Mouse (Mus musculus): Measurements from ENCODE around the gene Krt20. TPM values are rescaled to one million over a fixed set of nuclear protein-coding genes. Genes with fewer than 3 reads are reported as not detected.

Krt20 gene
- polyA plus RNA-seq, 1 experiment = not detected

DNA sequence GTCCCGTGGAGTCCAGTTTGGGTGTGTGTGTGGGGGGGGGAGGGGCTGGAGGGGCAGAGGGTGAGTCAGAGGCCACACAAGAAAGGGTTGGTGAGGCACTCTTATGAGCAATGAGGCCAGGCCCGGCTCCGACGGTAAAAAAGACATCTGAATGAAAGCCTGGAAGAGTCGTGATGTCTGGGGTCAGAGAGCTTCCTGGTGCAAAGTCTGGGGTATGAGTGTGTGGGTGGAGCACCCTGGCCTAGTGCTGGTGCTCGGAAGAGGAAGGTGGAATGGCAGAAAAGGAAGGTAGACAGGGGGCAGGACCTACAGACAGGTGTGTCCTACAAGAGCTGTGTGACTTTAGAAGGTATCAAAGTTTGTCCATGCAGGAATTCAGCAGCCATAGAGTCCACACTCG lies 20.9 kb upstream of the Krt20 start:
- H3K4me3 ChIP-seq (replicated peaks) = no peak overlapping the region

GRCm38 (mm10) chr11:99454759-99455158 lies 16.8 kb upstream of the Krt20 start:
- H3K36me3 ChIP-seq (replicated peaks; ENCODE audit: low read length) = no peaks in the 10 kb centered on the region
- H3K9me3 ChIP-seq = no peaks in the 10 kb centered on the region
- no peak for TF ChIP-seq FLI1 (IDR thresholded peaks at IDR 0.05; ENCODE audit: low read length)
- no peak for TF ChIP-seq GATA1 (IDR thresholded peaks at IDR 0.05; ENCODE audit: borderline replicate concordance, low read length)
- H3K27me3 ChIP-seq (replicated peaks) = peaks cover 1% of the 10 kb centered on the region
- H3K4me1 ChIP-seq = no peaks in the 10 kb centered on the region
- no peak overlapping the region for H3K4me3 ChIP-seq (replicated peaks)

More for the DNA sequence above, 20.9 kb upstream of the Krt20 start:
- TF ChIP-seq FLI1 (IDR thresholded peaks at IDR 0.05; ENCODE audit: low read length) (no peak), GATA1 (IDR thresholded peaks at IDR 0.05; ENCODE audit: borderline replicate concordance, low read length) (no peak)
- Histone ChIP-seq H3K36me3 (replicated peaks; ENCODE audit: low read length) (no peaks in the 10 kb centered on the region), H3K4me1 (no peaks in the 10 kb centered on the region), H3K27me3 (replicated peaks) (no peaks in the 10 kb centered on the region), H3K9me3 (no peaks in the 10 kb centered on the region)

GRCm38 (mm10) chr11:99454044-99454443 lies 16.1 kb upstream of the Krt20 start:
- Histone ChIP-seq H3K4me3 (replicated peaks) (no peak overlapping the region), H3K36me3 (replicated peaks; ENCODE audit: low read length) (no peaks in the 10 kb centered on the region), H3K9me3 (no peaks in the 10 kb centered on the region), H3K4me1 (no peaks in the 10 kb centered on the region), H3K27me3 (replicated peaks) (peaks cover 1% of the 10 kb centered on the region)
- TF ChIP-seq GATA1 (IDR thresholded peaks at IDR 0.05; ENCODE audit: borderline replicate concordance, low read length) (no peak), FLI1 (IDR thresholded peaks at IDR 0.05; ENCODE audit: low read length) (no peak)

DNA sequence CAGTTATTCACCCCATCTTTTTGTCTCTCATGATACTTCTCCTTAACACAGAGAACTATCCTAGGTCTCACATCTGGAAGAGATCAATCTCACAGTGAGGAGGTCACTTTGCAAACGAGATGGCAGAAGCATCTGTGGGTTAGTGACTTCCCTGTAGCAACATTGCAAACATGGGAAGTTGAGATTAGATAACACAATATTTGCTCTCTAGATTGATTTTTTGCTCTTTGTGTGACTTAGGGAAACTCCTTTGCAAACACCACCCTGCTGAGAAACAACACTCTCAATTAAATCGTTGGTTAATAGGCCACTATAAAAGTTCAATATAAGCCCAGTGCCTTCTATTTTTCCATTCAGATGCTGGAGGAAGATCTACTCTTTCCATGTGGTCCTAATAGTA lies 10.8 kb upstream of the Krt20 start:
- no peak overlapping the region for H3K4me3 ChIP-seq (replicated peaks)
- H3K4me1 ChIP-seq = no peaks in the 10 kb centered on the region
- H3K27me3 ChIP-seq (replicated peaks) = peaks cover 1% of the 10 kb centered on the region
- H3K9me3 ChIP-seq = peaks cover 3% of the 10 kb centered on the region; the same call in 1 of the 2 replicates
- TF ChIP-seq GATA1 (IDR thresholded peaks at IDR 0.05; ENCODE audit: borderline replicate concordance, low read length) (no peak), FLI1 (IDR thresholded peaks at IDR 0.05; ENCODE audit: low read length) (no peak)
- H3K36me3 ChIP-seq (replicated peaks; ENCODE audit: low read length) = no peaks in the 10 kb centered on the region

DNA sequence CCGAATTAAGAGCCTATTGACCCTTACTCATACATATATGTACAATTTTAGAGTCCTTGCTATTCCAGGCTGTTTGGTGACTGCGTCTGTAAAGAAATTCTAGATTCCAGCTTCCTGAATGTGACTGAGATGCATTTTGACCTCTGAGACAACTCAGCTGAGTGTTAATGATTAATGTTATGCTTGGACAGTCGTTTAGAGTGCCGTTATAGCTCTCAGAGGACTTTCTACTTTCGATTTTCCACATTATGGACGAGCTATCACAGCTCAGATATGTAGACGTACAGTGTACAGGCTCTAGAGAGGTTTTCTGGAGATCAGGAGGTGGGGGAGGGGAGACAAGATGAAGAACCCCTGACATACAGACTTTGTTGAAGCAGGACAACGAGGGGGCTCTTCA lies 3.3 kb upstream of the Krt20 start:
- TF ChIP-seq GATA1 (IDR thresholded peaks at IDR 0.05; ENCODE audit: borderline replicate concordance, low read length) (no peak), FLI1 (IDR thresholded peaks at IDR 0.05; ENCODE audit: low read length) (no peak)
- H3K9me3 ChIP-seq = peaks cover 3% of the 10 kb centered on the region; the same call in 1 of the 2 replicates
- no peaks in the 10 kb centered on the region for H3K36me3 ChIP-seq (replicated peaks; ENCODE audit: low read length)
- H3K4me3 ChIP-seq (replicated peaks) = no peak overlapping the region
- peaks cover 1% of the 10 kb centered on the region for H3K27me3 ChIP-seq (replicated peaks)
- H3K4me1 ChIP-seq = no peaks in the 10 kb centered on the region

DNA sequence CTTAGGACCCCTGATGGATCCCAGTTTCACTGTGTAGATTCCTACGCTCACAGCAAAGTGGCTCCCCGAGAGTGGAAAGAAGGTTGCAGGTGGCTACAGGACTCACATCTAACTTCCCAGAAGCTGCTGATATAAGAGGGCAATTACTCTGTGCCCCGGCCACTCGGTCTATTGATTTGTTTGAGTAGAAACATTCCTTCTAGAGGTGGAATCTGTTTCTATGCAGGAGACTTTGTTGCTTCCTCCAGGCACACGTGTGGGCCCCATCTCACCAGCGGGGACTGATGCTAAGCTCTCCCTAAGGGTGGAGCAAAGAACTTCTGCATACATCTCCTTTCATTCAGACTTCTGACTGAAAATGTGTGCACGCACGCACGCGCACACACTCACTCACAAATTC lies 1.5 kb upstream of the Krt20 start:
- Histone ChIP-seq H3K4me1 (no peaks in the 10 kb centered on the region), H3K4me3 (replicated peaks) (no peak overlapping the region), H3K9me3 (peaks cover under 1% of the 10 kb centered on the region; the same call in 1 of the 2 replicates), H3K36me3 (replicated peaks; ENCODE audit: low read length) (no peaks in the 10 kb centered on the region), H3K27me3 (replicated peaks) (peaks cover 3% of the 10 kb centered on the region)
- TF ChIP-seq GATA1 (IDR thresholded peaks at IDR 0.05; ENCODE audit: borderline replicate concordance, low read length) = no peak
- no peak for TF ChIP-seq FLI1 (IDR thresholded peaks at IDR 0.05; ENCODE audit: low read length)

DNA sequence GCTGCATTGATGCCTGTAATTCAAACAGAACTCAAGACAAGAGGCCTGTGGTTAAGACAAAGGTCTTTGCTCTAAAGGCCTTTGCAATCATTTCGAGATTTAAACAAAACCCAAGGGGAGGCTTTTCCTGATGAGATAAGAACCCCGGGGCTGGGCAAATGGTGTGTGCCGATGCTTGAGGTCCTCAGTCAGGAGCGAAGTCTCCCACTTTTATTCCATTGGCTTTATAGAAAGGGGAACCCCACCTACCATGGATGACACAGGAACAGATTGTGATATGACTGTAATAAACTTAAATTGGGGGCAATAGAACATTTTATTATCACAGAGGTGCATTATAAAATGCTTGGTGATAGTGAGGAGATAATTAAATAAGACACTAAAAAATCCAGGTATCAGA lies 1.3 kb downstream of the Krt20 start:
- H3K9me3 ChIP-seq = no peaks in the 10 kb centered on the region
- H3K4me1 ChIP-seq = no peaks in the 10 kb centered on the region
- TF ChIP-seq GATA1 (IDR thresholded peaks at IDR 0.05; ENCODE audit: borderline replicate concordance, low read length) (no peak), FLI1 (IDR thresholded peaks at IDR 0.05; ENCODE audit: low read length) (no peak)
- H3K36me3 ChIP-seq (replicated peaks; ENCODE audit: low read length) = no peaks in the 10 kb centered on the region
- H3K27me3 ChIP-seq (replicated peaks) = peaks cover 3% of the 10 kb centered on the region
- H3K4me3 ChIP-seq (replicated peaks) = no peak overlapping the region

GRCm38 (mm10) chr11:99430670-99431069 lies 7.3 kb downstream of the Krt20 start:
- Histone ChIP-seq H3K4me3 (replicated peaks) (no peak overlapping the region), H3K27me3 (replicated peaks) (peaks cover 4% of the 10 kb centered on the region), H3K4me1 (no peaks in the 10 kb centered on the region), H3K9me3 (no peaks in the 10 kb centered on the region), H3K36me3 (replicated peaks; ENCODE audit: low read length) (no peaks in the 10 kb centered on the region)
- TF ChIP-seq GATA1 (IDR thresholded peaks at IDR 0.05; ENCODE audit: borderline replicate concordance, low read length) (no peak), FLI1 (IDR thresholded peaks at IDR 0.05; ENCODE audit: low read length) (no peak)

DNA sequence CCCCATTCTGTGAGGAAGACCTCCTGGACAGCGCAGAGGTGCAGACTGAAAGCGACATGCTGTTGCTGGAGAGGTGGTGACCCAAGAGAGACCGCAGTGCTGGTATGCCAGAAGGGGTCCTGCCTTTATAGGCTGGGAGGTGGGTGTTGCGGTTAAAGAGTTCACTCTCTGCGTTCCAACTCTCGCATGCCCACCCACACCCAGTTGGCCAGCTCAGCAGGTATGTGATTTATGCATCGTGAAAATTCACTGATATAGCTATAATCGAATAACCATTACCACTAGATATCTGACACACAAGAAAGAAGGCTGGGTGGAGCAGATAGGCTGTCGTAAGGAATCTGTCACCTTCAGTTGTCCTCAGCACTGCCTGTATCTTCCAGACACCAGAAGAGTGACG lies 15.8 kb downstream of the Krt20 start, which contains the start of gene Krt12:
Krt12 (minus strand) TSS at position 101 of the 400 bp plus-strand sequence.
- no peak for TF ChIP-seq FLI1 (IDR thresholded peaks at IDR 0.05; ENCODE audit: low read length)
- TF ChIP-seq GATA1 (IDR thresholded peaks at IDR 0.05; ENCODE audit: borderline replicate concordance, low read length) = no peak
- Histone ChIP-seq H3K36me3 (replicated peaks; ENCODE audit: low read length) (no peaks in the 10 kb centered on the region), H3K4me1 (0 out of 2 replicates have a peak, but pooled peaks cover 3% of the 10 kb centered on the region), H3K27me3 (replicated peaks) (peaks cover 4% of the 10 kb centered on the region), H3K4me3 (replicated peaks) (no peak within 1 kb of the TSS), H3K9me3 (no peaks in the 10 kb centered on the region)

DNA sequence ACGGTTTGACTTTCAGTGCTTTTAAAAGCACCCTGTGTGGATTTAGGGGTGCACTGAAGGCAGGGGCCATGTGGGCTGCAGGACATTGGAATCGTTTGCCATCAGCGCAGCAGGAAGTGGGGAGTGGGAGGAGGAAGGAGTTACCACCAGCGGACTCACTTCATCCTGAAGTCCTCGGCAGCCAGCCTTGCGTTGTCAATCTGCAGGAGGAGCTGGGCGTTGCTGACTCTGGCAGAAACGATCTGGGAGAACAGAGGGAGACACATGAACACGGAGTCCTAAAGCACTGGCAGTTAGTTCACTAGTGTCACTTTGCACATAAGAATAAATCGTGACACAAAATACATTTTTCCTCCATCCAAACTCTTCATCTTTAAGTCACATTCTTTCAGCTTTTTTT lies 17.4 kb downstream of the Krt20 start:
- Histone ChIP-seq H3K9me3 (no peaks in the 10 kb centered on the region), H3K27me3 (replicated peaks) (peaks cover 4% of the 10 kb centered on the region), H3K4me1 (0 out of 2 replicates have a peak, but pooled peaks cover 3% of the 10 kb centered on the region), H3K36me3 (replicated peaks; ENCODE audit: low read length) (no peaks in the 10 kb centered on the region), H3K4me3 (replicated peaks) (no peak overlapping the region)
- TF ChIP-seq GATA1 (IDR thresholded peaks at IDR 0.05; ENCODE audit: borderline replicate concordance, low read length) = no peak
- no peak for TF ChIP-seq FLI1 (IDR thresholded peaks at IDR 0.05; ENCODE audit: low read length)

GRCm38 (mm10) chr11:99417819-99418218 lies 20.1 kb downstream of the Krt20 start:
- Histone ChIP-seq H3K4me3 (replicated peaks) (no peak overlapping the region), H3K9me3 (no peaks in the 10 kb centered on the region), H3K36me3 (replicated peaks; ENCODE audit: low read length) (no peaks in the 10 kb centered on the region), H3K27me3 (replicated peaks) (peaks cover 4% of the 10 kb centered on the region), H3K4me1 (0 out of 2 replicates have a peak, but pooled peaks cover 3% of the 10 kb centered on the region)
- no peak for TF ChIP-seq FLI1 (IDR thresholded peaks at IDR 0.05; ENCODE audit: low read length)
- TF ChIP-seq GATA1 (IDR thresholded peaks at IDR 0.05; ENCODE audit: borderline replicate concordance, low read length) = no peak

Measured in megakaryocyte, embryonic 14.5 days (primary cell).